Mouse (Mus musculus): ENCODE data around the gene Brk1. TPM values are rescaled to one million over a fixed set of nuclear protein-coding genes. Genes with fewer than 3 reads are reported as not detected.
A peak's percentile ranks its signal among the peaks of the same experiment; 100 is the strongest.

The Brk1 gene
- total and polyA plus RNA-seq, 3 experiments: 112 to 245 (median 142) TPM

DNA sequence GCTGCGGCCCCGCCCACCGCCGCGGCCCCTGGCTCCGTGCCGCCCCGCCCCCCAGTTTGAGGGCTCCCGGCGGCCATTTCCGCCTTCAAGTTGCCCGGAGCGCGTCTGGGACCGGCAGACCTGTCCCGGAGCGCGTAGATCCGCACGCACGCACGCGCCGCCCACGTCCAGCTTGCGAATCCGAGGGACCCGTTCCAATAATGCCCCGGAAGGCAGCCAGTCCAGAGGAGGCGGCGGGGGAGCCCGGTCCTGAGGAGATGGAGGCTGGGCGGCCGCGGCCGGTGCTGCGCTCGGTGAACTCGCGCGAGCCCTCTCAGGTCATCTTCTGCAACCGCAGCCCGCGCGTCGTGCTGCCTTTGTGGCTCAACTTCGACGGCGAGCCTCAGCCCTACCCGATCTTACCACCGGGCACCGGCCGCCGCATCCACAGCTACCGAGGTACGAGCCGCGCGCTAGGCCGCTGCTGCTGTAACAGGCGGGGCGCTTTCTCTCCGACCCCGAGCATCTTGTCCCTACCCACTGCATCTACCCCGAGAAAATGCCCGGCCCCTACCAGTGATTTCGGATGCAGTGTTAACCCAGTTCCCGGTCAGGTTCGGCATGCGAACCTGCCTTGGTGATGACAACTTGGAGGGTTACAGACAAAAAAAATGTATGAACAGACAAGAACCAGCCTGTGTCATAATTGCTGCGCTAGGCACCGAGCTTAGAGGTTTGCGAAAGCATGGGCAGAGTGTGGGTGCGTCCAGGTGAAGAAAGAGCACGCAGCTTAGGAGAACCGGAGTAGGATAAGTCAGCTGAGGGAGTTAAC, 19.6 kb downstream of the Brk1 start, which contains the start of gene Vhl (continued):
- TF ChIP-seq KAT2A (IDR thresholded peaks at IDR 0.05; ENCODE audit: insufficient replicate concordance, low read length) (no peak), ETS1 (conservative IDR thresholded peaks at IDR 0.05; ENCODE audit: low read depth, low read length) (no peak), USF1 (IDR thresholded peaks at IDR 0.05; ENCODE audit: low read depth, low read length) (no peak), SMC3 (IDR thresholded peaks at IDR 0.05; ENCODE audit: low read depth, low read length) (no peak), USF2 (conservative IDR thresholded peaks at IDR 0.05; ENCODE audit: low read depth, low read length) (no peak), MYC (IDR thresholded peaks at IDR 0.05; ENCODE audit: low read depth, low read length) (no peak), ZKSCAN1 (IDR thresholded peaks at IDR 0.05; ENCODE audit: borderline replicate concordance, low read depth, low read length) (no peak), CHD1 (IDR thresholded peaks at IDR 0.05; ENCODE audit: low read depth, low read length) (0 out of 2 replicates have a peak, but pooled peaks have one; percentile 75)

DNA sequence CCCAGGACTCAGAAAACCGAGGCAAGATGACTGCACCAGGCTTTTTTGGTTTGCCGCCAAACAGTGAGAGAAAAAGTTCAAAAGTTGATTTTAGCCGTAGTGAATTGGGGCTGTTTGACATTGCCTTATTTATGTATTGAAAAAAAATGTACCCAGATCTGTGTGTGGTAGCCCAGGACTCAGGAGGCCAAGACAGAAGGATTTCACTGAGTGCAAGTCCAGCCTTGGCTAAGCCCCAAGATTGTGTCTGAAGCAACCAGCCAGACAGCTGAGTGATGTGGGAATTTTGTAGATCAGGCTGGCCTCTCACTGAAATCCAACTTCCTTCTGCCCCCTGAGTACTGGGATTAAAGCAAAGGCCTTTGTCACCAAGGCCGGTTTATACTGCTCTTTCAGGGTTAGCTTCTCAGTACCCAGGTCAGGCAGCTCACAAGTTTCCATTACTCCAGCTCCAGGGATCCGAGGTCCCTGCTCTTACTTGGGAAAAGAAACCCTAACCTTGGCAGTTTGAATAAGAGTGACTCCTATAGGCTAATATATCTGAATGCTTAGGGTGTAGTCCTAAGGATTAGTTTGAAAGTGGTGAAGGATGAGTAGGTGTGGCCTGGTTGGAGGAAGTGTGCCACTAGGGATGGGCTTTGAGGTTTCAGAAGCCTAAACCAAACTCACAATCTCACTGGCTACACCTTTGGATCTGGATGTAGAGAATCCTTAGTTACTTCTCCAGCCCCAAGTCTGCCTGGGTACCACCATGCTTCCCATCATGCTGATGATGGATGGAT, 20.6 kb downstream of the Brk1 start:
- Histone ChIP-seq H3K9me3 (replicated peaks; ENCODE audit: low read length) (no peaks in the 10 kb centered on the region), H3K36me3 (replicated peaks in 1 of 2; ENCODE audit: control insufficient read depth in 1 of 2, insufficient read depth in 1 of 2, low read length in 1 of 2) (peaks cover 21 to 36% of the 10 kb centered on the region in 2 experiments), H3K4me2 (ENCODE audit: insufficient read depth, low read depth, poor library complexity, severe bottlenecking) (peak overlapping the region; percentile 68), H3K27me3 (replicated peaks) (no peaks in the 10 kb centered on the region), H3K4me3 (replicated peaks in 1 of 3; ENCODE audit: low read depth in 2 of 3, low read length in 2 of 3, poor library complexity in 1 of 3) (peak overlapping the region; percentile 75 to 83 (median 79)), H3K9ac (ENCODE audit: insufficient read depth, low read depth) (peak overlapping the region; percentile 65), H3K79me2 (replicated peaks; ENCODE audit: control insufficient read depth, extremely low read depth, insufficient read depth, poor library complexity, severe bottlenecking) (peaks cover 17% of the 10 kb centered on the region), H3K4me1 (ENCODE audit: control insufficient read depth in 1 of 2, insufficient read depth in 2 of 2) (peaks cover 14 to 41% of the 10 kb centered on the region in 2 experiments), H3K27ac (ENCODE audit: insufficient read depth, low read depth) (no peak overlapping the region)
- TF ChIP-seq ELF1 (IDR thresholded peaks at IDR 0.05; ENCODE audit: low read depth, low read length) (no peak), TCF12 (IDR thresholded peaks at IDR 0.05; ENCODE audit: low read depth, low read length) (no peak), HCFC1 (IDR thresholded peaks at IDR 0.05; ENCODE audit: low read depth, low read length) (no peak), MYC (IDR thresholded peaks at IDR 0.05; ENCODE audit: low read depth, low read length) (no peak), IRF4 (IDR thresholded peaks at IDR 0.05; ENCODE audit: low read depth, low read length) (no peak), USF2 (conservative IDR thresholded peaks at IDR 0.05; ENCODE audit: low read depth, low read length) (no peak), KAT2A (IDR thresholded peaks at IDR 0.05; ENCODE audit: insufficient replicate concordance, low read length) (no peak), ZC3H11A (IDR thresholded peaks at IDR 0.05; ENCODE audit: low read depth, low read length) (no peak), CTCF (conservative IDR thresholded peaks at IDR 0.05 in 1 of 2, IDR thresholded peaks at IDR 0.05 in 1 of 2; ENCODE audit: low read depth in 2 of 2, low read length in 2 of 2) (no peak), E2F4 (IDR thresholded peaks at IDR 0.05; ENCODE audit: insufficient replicate concordance, low read depth, low read length) (no peak), NELFE (IDR thresholded peaks at IDR 0.05; ENCODE audit: low read depth, low read length) (no peak), RAD21 (IDR thresholded peaks at IDR 0.05; ENCODE audit: low read depth, low read length) (no peak), USF1 (IDR thresholded peaks at IDR 0.05; ENCODE audit: low read depth, low read length) (no peak), ZMIZ1 (IDR thresholded peaks at IDR 0.05; ENCODE audit: low read depth, low read length) (no peak), MAX (IDR thresholded peaks at IDR 0.05; ENCODE audit: low read length) (no peak), TBP (conservative IDR thresholded peaks at IDR 0.05; ENCODE audit: low read depth, low read length) (no peak), GABPA (IDR thresholded peaks at IDR 0.05; ENCODE audit: insufficient replicate concordance, low read depth, low read length) (no peak), JUND (conservative IDR thresholded peaks at IDR 0.05; ENCODE audit: low read depth, low read length) (no peak)
- in situ Hi-C loops (cut with MboI; ENCODE audit: low pct_ligation_motif_present, low pct_unique_long_range_greater_than_20kb, low sequenced_read_pairs) (no loop called here), dilution Hi-C loops (cut with MboI; ENCODE audit: extremely low pct_ligation_motif_present, extremely low pct_unique_long_range_greater_than_20kb, low sequenced_read_pairs) (no loop called here)
- DNase-seq (ENCODE audit: extremely low read depth): no peak
